Mouse (Mus musculus): ENCODE measurements around the gene Rad17. TPM values are rescaled to one million over a fixed set of nuclear protein-coding genes. Genes with fewer than 3 reads are reported as not detected.

Rad17 gene
- total RNA-seq, 1 experiment = 31.3 TPM

DNA sequence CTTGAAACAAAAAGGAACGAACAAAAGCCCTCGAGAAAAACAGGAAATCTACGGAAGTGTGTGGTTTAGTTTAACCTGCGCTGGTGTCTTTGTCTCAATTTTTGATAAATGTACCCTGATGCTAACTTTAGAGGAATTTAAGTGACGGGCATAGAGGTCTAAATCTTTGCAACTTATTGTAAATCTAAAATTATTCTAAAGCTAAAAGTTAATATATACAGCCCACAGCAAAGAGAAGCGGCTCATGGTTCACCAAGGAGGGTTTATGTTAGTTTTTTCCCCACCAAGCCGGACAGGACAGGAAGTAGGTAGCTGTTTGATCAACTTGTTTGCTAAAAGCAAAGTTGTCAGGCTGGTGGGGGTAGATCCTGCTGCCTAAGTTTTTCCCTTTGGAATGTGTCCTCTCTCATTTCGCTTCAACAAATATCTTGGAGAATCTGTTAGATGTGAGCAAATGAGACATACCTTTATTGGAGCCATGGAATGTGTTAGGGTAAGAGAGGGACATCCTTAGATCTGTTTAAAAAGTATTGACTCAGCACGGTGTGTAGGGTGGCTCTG is 19.4 kb upstream of the Rad17 start:
- DNase-seq (ENCODE audit: low read depth, low spot score) = no peak
- peaks cover 0 to 2% of the 10 kb centered on the region in 2 experiments; a peak in 1 of 4 replicates for H3K4me1 ChIP-seq (ENCODE audit: control insufficient read depth in 2 of 2, insufficient read depth in 2 of 2, low read length in 2 of 2, poor library complexity in 1 of 2)

DNA sequence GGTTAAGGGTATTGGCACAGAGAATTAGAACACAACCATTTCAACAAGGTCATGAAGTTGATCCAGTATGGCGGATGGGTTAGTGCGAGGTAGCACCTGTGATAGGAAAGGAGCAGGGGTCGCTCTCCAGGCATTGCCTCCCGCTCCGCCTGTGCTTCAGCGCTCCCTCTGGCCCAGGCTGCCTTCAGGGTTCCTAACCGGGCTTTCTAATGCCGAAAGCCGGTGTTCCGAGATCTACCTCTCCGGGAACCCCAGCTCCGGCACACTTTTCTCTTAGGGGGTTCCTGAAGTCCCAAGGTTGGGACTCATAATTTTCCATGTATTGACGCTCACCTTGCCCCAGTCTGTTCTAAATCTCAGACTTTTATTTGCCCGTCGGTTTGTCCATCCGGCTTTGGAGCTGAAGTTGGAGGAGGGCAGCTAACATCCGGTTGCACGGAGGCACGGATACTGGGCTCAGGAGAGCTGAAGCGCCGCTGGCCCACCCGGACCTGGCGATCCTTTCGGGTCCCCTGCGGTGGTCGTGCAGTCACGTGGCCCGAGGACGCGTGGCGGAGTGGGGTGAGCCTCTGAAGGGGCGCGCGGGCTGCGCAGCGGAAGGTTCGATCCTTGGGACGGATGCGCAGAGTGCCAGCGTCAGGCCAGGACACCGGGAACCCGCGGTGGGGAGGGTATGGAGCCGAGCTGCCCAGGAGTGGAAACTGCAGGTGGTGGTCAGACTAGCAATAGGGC is 18.6 kb upstream of the Rad17 start, which contains the start of gene Ccdc125:
TSS of gene Ccdc125 (plus strand) at position 427 of the 732 bp plus-strand sequence.
- no peak for DNase-seq (ENCODE audit: low read depth, low spot score)
- H3K36me3 ChIP-seq (ENCODE audit: control insufficient read depth, insufficient read depth, low read length, poor library complexity, severe bottlenecking) = peaks cover 7% of the 10 kb centered on the region
- peak within 1 kb of the TSS; percentile 70 for H3K9ac ChIP-seq (ENCODE audit: insufficient read depth, low read depth, low read length, poor library complexity, severe bottlenecking)
- peak within 1 kb of the TSS; percentile 72 to 80 for H3K4me3 ChIP-seq (ENCODE audit: insufficient read depth in 1 of 2, low read depth in 1 of 2, low read length in 2 of 2, poor library complexity in 1 of 2, severe bottlenecking in 1 of 2)
- TF ChIP-seq ZNF384 (IDR thresholded peaks at IDR 0.05; ENCODE audit: low read depth, low read length) (no peak), CHD2 (IDR thresholded peaks at IDR 0.05; ENCODE audit: low read depth, low read length) (no peak), MAFK (IDR thresholded peaks at IDR 0.05; ENCODE audit: insufficient read depth, low read depth, low read length) (no peak), ZC3H11A (IDR thresholded peaks at IDR 0.05; ENCODE audit: borderline replicate concordance, low read depth, low read length) (no peak), HCFC1 (IDR thresholded peaks at IDR 0.05; ENCODE audit: borderline replicate concordance, insufficient read depth, low read length) (no peak)
- H3K9me3 ChIP-seq (ENCODE audit: control insufficient read depth, insufficient read depth, low read depth, low read length) = no peaks in the 10 kb centered on the region
- H3K4me1 ChIP-seq (ENCODE audit: control insufficient read depth in 2 of 2, insufficient read depth in 2 of 2, low read length in 2 of 2, poor library complexity in 1 of 2) = peaks cover 0 to 2% of the 10 kb centered on the region in 2 experiments; a peak in 1 of 4 replicates
- in situ Hi-C loops (cut with MboI; ENCODE audit: low sequenced_read_pairs in 2 of 2, unreplicated experiment in 2 of 2) = no loop called here
- no peak within 1 kb of the TSS for H3K27ac ChIP-seq (ENCODE audit: insufficient read depth, low read depth, low read length, poor library complexity, severe bottlenecking)

More for the DNA sequence above, 19.4 kb upstream of the Rad17 start:
- Histone ChIP-seq H3K9ac (ENCODE audit: insufficient read depth, low read depth, low read length, poor library complexity, severe bottlenecking) (no peak overlapping the region; the same call in 1 of the 2 replicates), H3K27ac (ENCODE audit: insufficient read depth, low read depth, low read length, poor library complexity, severe bottlenecking) (no peak overlapping the region), H3K4me3 (ENCODE audit: insufficient read depth in 1 of 2, low read depth in 1 of 2, low read length in 2 of 2, poor library complexity in 1 of 2, severe bottlenecking in 1 of 2) (peak overlapping the region in 1 of 2 experiments; percentile 80; a peak in 2 of 4 replicates), H3K9me3 (ENCODE audit: control insufficient read depth, insufficient read depth, low read depth, low read length) (no peaks in the 10 kb centered on the region), H3K36me3 (ENCODE audit: control insufficient read depth, insufficient read depth, low read length, poor library complexity, severe bottlenecking) (peaks cover 7% of the 10 kb centered on the region)
- in situ Hi-C loops (cut with MboI; ENCODE audit: low sequenced_read_pairs in 2 of 2, unreplicated experiment in 2 of 2) = no loop called here
- no peak for TF ChIP-seq MAFK (IDR thresholded peaks at IDR 0.05; ENCODE audit: insufficient read depth, low read depth, low read length)
- TF ChIP-seq CHD2 (IDR thresholded peaks at IDR 0.05; ENCODE audit: low read depth, low read length) = no peak
- no peak for TF ChIP-seq ZNF384 (IDR thresholded peaks at IDR 0.05; ENCODE audit: low read depth, low read length)
- TF ChIP-seq ZC3H11A (IDR thresholded peaks at IDR 0.05; ENCODE audit: borderline replicate concordance, low read depth, low read length) = no peak
- no peak for TF ChIP-seq HCFC1 (IDR thresholded peaks at IDR 0.05; ENCODE audit: borderline replicate concordance, insufficient read depth, low read length)

DNA sequence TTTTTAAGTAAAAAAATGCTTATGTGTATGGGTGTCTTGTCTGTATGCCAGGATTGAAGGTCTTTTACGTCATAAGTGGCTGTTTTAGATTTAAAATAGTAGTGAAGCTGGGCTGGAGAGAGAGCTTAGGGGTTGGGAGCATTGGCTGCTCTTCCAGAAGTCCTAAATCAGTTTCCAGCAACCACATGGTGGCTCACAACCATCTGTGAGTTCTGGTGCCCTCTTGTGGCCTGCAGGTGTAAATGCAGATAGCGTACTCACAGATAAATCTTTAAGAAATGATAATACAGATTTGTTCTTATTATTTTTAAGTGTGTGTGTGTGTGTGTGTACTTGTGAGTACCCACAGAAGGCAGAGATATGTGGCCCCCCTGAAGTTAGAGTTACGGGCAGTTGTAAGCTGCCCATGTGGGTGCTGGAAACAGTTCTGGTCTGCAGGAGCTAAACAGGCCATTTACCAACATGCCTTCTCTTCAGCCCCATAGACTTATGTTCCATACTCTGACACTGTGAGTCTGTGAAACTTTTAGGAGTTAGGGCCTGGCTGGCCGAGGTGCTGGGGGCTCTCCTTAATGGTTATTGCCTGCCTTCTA is 9.1 kb upstream of the Rad17 start:
- H3K36me3 ChIP-seq (ENCODE audit: control insufficient read depth, insufficient read depth, low read length, poor library complexity, severe bottlenecking) = peaks cover 3% of the 10 kb centered on the region
- no peak overlapping the region for H3K4me3 ChIP-seq (ENCODE audit: insufficient read depth in 1 of 2, low read depth in 1 of 2, low read length in 2 of 2, poor library complexity in 1 of 2, severe bottlenecking in 1 of 2)
- H3K9me3 ChIP-seq (ENCODE audit: control insufficient read depth, insufficient read depth, low read depth, low read length) = no peaks in the 10 kb centered on the region
- H3K27ac ChIP-seq (ENCODE audit: insufficient read depth, low read depth, low read length, poor library complexity, severe bottlenecking) = no peak overlapping the region
- no peaks in the 10 kb centered on the region for H3K4me1 ChIP-seq (ENCODE audit: control insufficient read depth in 2 of 2, insufficient read depth in 2 of 2, low read length in 2 of 2, poor library complexity in 1 of 2)
- in situ Hi-C loops (cut with MboI; ENCODE audit: low sequenced_read_pairs in 2 of 2, unreplicated experiment in 2 of 2) = no loop called here
- DNase-seq (ENCODE audit: low read depth, low spot score) = peak; percentile 65
- TF ChIP-seq MAFK (IDR thresholded peaks at IDR 0.05; ENCODE audit: insufficient read depth, low read depth, low read length) (no peak), ZNF384 (IDR thresholded peaks at IDR 0.05; ENCODE audit: low read depth, low read length) (no peak), HCFC1 (IDR thresholded peaks at IDR 0.05; ENCODE audit: borderline replicate concordance, insufficient read depth, low read length) (no peak), CHD2 (IDR thresholded peaks at IDR 0.05; ENCODE audit: low read depth, low read length) (no peak), ZC3H11A (IDR thresholded peaks at IDR 0.05; ENCODE audit: borderline replicate concordance, low read depth, low read length) (no peak)
- H3K9ac ChIP-seq (ENCODE audit: insufficient read depth, low read depth, low read length, poor library complexity, severe bottlenecking) = peak overlapping the region; percentile 34; the same call in 1 of the 2 replicates

DNA sequence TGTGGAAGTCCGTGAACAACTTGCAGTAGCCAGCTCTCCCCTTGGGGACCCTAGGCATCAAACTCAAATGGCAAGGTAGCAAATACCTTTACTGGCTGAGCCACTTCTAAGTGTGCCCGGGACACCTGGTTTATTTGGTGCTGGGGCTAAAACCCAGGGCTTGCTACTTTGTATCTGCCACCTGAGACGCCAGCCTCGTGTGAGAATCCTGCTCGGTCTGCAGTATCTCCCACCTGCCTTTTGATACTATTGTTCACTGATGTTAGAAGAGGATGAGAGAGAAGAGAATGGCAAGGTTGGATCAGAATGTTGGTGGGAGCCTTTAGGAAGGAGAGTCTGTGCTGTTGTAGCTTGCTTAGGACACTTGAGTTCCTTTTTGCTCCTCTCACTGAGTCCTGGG is 7.2 kb upstream of the Rad17 start:
- no peak for TF ChIP-seq ZNF384 (IDR thresholded peaks at IDR 0.05; ENCODE audit: low read depth, low read length)
- no peak for TF ChIP-seq HCFC1 (IDR thresholded peaks at IDR 0.05; ENCODE audit: borderline replicate concordance, insufficient read depth, low read length)
- no peak for TF ChIP-seq MAFK (IDR thresholded peaks at IDR 0.05; ENCODE audit: insufficient read depth, low read depth, low read length)
- no peak for TF ChIP-seq CHD2 (IDR thresholded peaks at IDR 0.05; ENCODE audit: low read depth, low read length)
- TF ChIP-seq ZC3H11A (IDR thresholded peaks at IDR 0.05; ENCODE audit: borderline replicate concordance, low read depth, low read length) = no peak
- no peak for DNase-seq (ENCODE audit: low read depth, low spot score)
- no peaks in the 10 kb centered on the region for H3K9me3 ChIP-seq (ENCODE audit: control insufficient read depth, insufficient read depth, low read depth, low read length)
- H3K4me1 ChIP-seq (ENCODE audit: control insufficient read depth in 2 of 2, insufficient read depth in 2 of 2, low read length in 2 of 2, poor library complexity in 1 of 2) = no peaks in the 10 kb centered on the region
- no peak overlapping the region for H3K9ac ChIP-seq (ENCODE audit: insufficient read depth, low read depth, low read length, poor library complexity, severe bottlenecking)
- H3K36me3 ChIP-seq (ENCODE audit: control insufficient read depth, insufficient read depth, low read length, poor library complexity, severe bottlenecking) = no peaks in the 10 kb centered on the region; the same call in 1 of the 2 replicates
- H3K4me3 ChIP-seq (ENCODE audit: insufficient read depth in 1 of 2, low read depth in 1 of 2, low read length in 2 of 2, poor library complexity in 1 of 2, severe bottlenecking in 1 of 2) = no peak overlapping the region
- H3K27ac ChIP-seq (ENCODE audit: insufficient read depth, low read depth, low read length, poor library complexity, severe bottlenecking) = no peak overlapping the region
- in situ Hi-C loops (cut with MboI; ENCODE audit: low sequenced_read_pairs in 2 of 2, unreplicated experiment in 2 of 2) = no loop called here

Measured in ES-E14 (cell line).